Mouse (Mus musculus): ENCODE measurements around the gene Stum.

- TF ChIP-seq GATA1 (IDR thresholded peaks at IDR 0.05; ENCODE audit: low read length) (no peak), TAL1 (IDR thresholded peaks at IDR 0.05; ENCODE audit: low read length) (no peak)
Measured at GRCm38 (mm10) chr1:180458274-180458673, 25.0 kb downstream of the Stum start.
